Mouse (Mus musculus) retina, adult 2 months (tissue): ENCODE data around the gene Htra2.

ENCODE experiments used
- DNase-seq: peaks from one replicate; pipeline ENCODE4 v3.0.0-alpha.2; 2012; ENCODE audit warnings: low read depth, low spot score

Htra2 gene

GRCm38 (mm10) chr6:83004872-83005271, 50.2 kb downstream of the Htra2 start:
- no peak for DNase-seq

GRCm38 (mm10) chr6:83004309-83004708, 50.8 kb downstream of the Htra2 start:
- no peak for DNase-seq

GRCm38 (mm10) chr6:83003850-83004249, 51.2 kb downstream of the Htra2 start:
- no peak for DNase-seq

- DNase-seq, result no peak
Measured at GRCm38 (mm10) chr6:83003082-83003481, 52.0 kb downstream of the Htra2 start.
